Mouse (Mus musculus): ENCODE results near the gene Shisa8. TPM values are rescaled to one million over a fixed set of nuclear protein-coding genes. Genes with fewer than 3 reads are reported as not detected.

Gene Shisa8
- polyA plus RNA-seq, 1 experiment from 2014 or later, result 3.4 TPM

DNA sequence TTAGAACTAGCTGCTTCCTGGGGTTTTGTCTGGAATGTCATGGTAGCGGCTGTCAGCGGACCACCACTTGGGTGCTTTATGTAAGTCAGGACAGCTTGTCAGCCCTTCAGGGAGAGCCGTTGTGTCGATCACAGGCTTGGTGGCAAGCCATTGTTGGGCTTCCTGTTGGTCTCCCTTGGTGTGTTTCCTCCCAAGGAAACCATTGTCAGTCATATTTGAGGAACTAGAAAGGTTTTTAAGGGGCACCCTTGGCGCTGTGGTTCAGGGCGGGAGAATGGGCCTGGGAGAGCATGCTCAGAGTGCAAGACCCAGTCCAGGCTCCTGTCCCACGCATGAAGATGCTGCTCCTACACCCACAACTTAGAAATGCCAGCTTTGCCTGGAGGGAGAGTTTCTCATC, 14.3 kb downstream of the Shisa8 start:
- ATAC-seq (ENCODE audit: low FRiP score), result no peak

GRCm38 (mm10) chr15:82197937-82198336, 14.7 kb downstream of the Shisa8 start:
- DNase-seq (ENCODE audit: low spot score) (no peak), ATAC-seq (ENCODE audit: low FRiP score) (no peak)
- Histone ChIP-seq H3K27ac (no peak overlapping the region), H3K4me3 (replicated peaks; ENCODE audit: low read length) (no peak overlapping the region), H3K27me3 (ENCODE audit: control insufficient read depth, insufficient read depth, low read length) (no peaks in the 10 kb centered on the region), H3K9me3 (ENCODE audit: control insufficient read depth, low read length) (no peaks in the 10 kb centered on the region), H3K4me2 (replicated peaks) (no peak overlapping the region), H3K9ac (no peak overlapping the region), H3K4me1 (replicated peaks; ENCODE audit: control insufficient read depth, insufficient read depth, low read length) (no peaks in the 10 kb centered on the region), H3K36me3 (replicated peaks; ENCODE audit: control insufficient read depth, insufficient read depth) (peaks cover 99% of the 10 kb centered on the region)
- 96% methylated on average over 11 of the region's 11 CpGs for WGBS

More for the DNA sequence above, 14.3 kb downstream of the Shisa8 start:
- Histone ChIP-seq H3K27me3 (ENCODE audit: control insufficient read depth, insufficient read depth, low read length) (no peaks in the 10 kb centered on the region), H3K9ac (no peak overlapping the region), H3K4me2 (replicated peaks) (no peak overlapping the region), H3K4me1 (replicated peaks; ENCODE audit: control insufficient read depth, insufficient read depth, low read length) (no peaks in the 10 kb centered on the region), H3K9me3 (ENCODE audit: control insufficient read depth, low read length) (no peaks in the 10 kb centered on the region), H3K27ac (no peak overlapping the region), H3K4me3 (replicated peaks; ENCODE audit: low read length) (no peak overlapping the region), H3K36me3 (replicated peaks; ENCODE audit: control insufficient read depth, insufficient read depth) (peaks cover 99% of the 10 kb centered on the region)
- 89% methylated on average over 7 of the region's 7 CpGs for WGBS
- DNase-seq (ENCODE audit: low spot score), result no peak

- Histone ChIP-seq H3K4me2 (replicated peaks) (no peak overlapping the region), H3K9ac (no peak overlapping the region), H3K9me3 (ENCODE audit: control insufficient read depth, low read length) (no peaks in the 10 kb centered on the region), H3K4me1 (replicated peaks; ENCODE audit: control insufficient read depth, insufficient read depth, low read length) (no peaks in the 10 kb centered on the region), H3K27me3 (ENCODE audit: control insufficient read depth, insufficient read depth, low read length) (no peaks in the 10 kb centered on the region), H3K4me3 (replicated peaks; ENCODE audit: low read length) (no peak overlapping the region), H3K27ac (no peak overlapping the region), H3K36me3 (replicated peaks; ENCODE audit: control insufficient read depth, insufficient read depth) (peaks cover 99% of the 10 kb centered on the region)
- DNase-seq (ENCODE audit: low spot score) (no peak), ATAC-seq (ENCODE audit: low FRiP score) (no peak)
- 93% methylated on average over 10 of the region's 10 CpGs for WGBS
Measured at GRCm38 (mm10) chr15:82197246-82197750, 15.3 kb downstream of the Shisa8 start.

DNA sequence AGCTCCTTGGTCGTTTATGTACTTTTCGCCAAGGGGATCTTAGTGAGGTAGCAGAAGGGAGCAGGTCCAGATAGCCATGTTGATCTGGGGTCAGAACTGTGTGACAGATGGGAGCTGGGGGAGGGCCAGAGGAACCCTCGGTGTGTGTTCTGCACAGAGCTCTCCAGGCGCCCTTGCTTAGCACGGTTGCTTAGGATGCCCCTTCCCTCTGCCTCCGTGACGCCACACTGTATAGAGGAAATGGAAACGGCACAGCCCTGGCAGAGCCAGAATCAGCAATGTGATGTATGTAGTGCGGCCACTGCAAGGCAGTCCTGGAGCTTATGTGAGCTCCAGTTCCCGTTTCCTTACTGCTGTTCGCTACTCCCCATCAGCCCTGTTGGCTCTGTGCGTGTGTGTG, 16.3 kb downstream of the Shisa8 start:
- Histone ChIP-seq H3K27ac (no peak overlapping the region), H3K36me3 (replicated peaks; ENCODE audit: control insufficient read depth, insufficient read depth) (peaks cover 95% of the 10 kb centered on the region), H3K9ac (no peak overlapping the region), H3K27me3 (ENCODE audit: control insufficient read depth, insufficient read depth, low read length) (no peaks in the 10 kb centered on the region), H3K4me1 (replicated peaks; ENCODE audit: control insufficient read depth, insufficient read depth, low read length) (no peaks in the 10 kb centered on the region), H3K4me3 (replicated peaks; ENCODE audit: low read length) (no peak overlapping the region), H3K9me3 (ENCODE audit: control insufficient read depth, low read length) (no peaks in the 10 kb centered on the region), H3K4me2 (replicated peaks) (no peak overlapping the region)
- 81% methylated on average over 12 of the region's 12 CpGs for WGBS
- no peak for DNase-seq (ENCODE audit: low spot score)
- ATAC-seq (ENCODE audit: low FRiP score), result no peak

DNA sequence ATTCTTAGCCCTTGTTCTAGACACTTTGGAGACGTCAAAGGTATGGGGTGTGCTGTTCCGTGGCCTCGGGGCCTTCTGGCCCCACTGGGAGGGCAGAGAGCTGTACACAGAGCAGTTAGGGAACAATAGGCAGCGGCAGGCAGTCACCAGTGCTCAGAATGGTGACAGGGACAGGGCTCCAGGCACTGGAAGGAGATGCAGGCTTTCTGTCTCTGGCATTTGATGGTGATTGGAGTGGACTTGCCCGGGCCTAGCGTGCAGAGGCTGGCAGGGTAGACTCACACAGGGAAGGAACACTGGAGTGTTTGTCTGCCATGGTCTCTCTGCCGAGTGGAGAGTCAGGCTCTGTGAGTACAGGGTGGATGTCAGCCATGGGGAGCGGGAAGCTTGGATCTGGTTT, 20.0 kb downstream of the Shisa8 start:
- no peaks in the 10 kb centered on the region for H3K9me3 ChIP-seq (ENCODE audit: control insufficient read depth, low read length)
- DNase-seq (ENCODE audit: low spot score), result no peak
- no peak overlapping the region for H3K9ac ChIP-seq
- no peaks in the 10 kb centered on the region for H3K27me3 ChIP-seq (ENCODE audit: control insufficient read depth, insufficient read depth, low read length)
- no peak overlapping the region for H3K27ac ChIP-seq
- H3K4me2 ChIP-seq (replicated peaks), result no peak overlapping the region
- no peaks in the 10 kb centered on the region for H3K4me1 ChIP-seq (replicated peaks; ENCODE audit: control insufficient read depth, insufficient read depth, low read length)
- WGBS, result 77% methylated on average over 8 of the region's 8 CpGs
- H3K4me3 ChIP-seq (replicated peaks; ENCODE audit: low read length), result no peak overlapping the region
- H3K36me3 ChIP-seq (replicated peaks; ENCODE audit: control insufficient read depth, insufficient read depth), result peaks cover 94% of the 10 kb centered on the region
- ATAC-seq (ENCODE audit: low FRiP score), result no peak

GRCm38 (mm10) chr15:82188481-82189240, 24.0 kb downstream of the Shisa8 start:
- DNase-seq (ENCODE audit: low spot score) (peak; percentile 50), ATAC-seq (ENCODE audit: low FRiP score) (no peak)
- no peaks in the 10 kb centered on the region for H3K27me3 ChIP-seq (ENCODE audit: control insufficient read depth, insufficient read depth, low read length)
- H3K4me1 ChIP-seq (replicated peaks; ENCODE audit: control insufficient read depth, insufficient read depth, low read length), result no peaks in the 10 kb centered on the region
- no peak overlapping the region for H3K4me3 ChIP-seq (replicated peaks; ENCODE audit: low read length)
- no peak overlapping the region for H3K27ac ChIP-seq
- 90% methylated on average over 10 of the region's 10 CpGs for WGBS
- H3K9me3 ChIP-seq (ENCODE audit: control insufficient read depth, low read length), result no peaks in the 10 kb centered on the region
- H3K4me2 ChIP-seq (replicated peaks), result no peak overlapping the region
- H3K9ac ChIP-seq, result no peak overlapping the region
- H3K36me3 ChIP-seq (replicated peaks; ENCODE audit: control insufficient read depth, insufficient read depth), result peaks cover 94% of the 10 kb centered on the region

GRCm38 (mm10) chr15:82187924-82188323, 24.7 kb downstream of the Shisa8 start:
- H3K4me1 ChIP-seq (replicated peaks; ENCODE audit: control insufficient read depth, insufficient read depth, low read length), result no peaks in the 10 kb centered on the region
- DNase-seq (ENCODE audit: low spot score) (no peak), ATAC-seq (ENCODE audit: low FRiP score) (no peak)
- H3K36me3 ChIP-seq (replicated peaks; ENCODE audit: control insufficient read depth, insufficient read depth), result peaks cover 94% of the 10 kb centered on the region
- H3K4me2 ChIP-seq (replicated peaks), result no peak overlapping the region
- WGBS, result 100% methylated on average over 1 of the region's 1 CpGs
- no peak overlapping the region for H3K9ac ChIP-seq
- H3K27me3 ChIP-seq (ENCODE audit: control insufficient read depth, insufficient read depth, low read length), result no peaks in the 10 kb centered on the region
- H3K4me3 ChIP-seq (replicated peaks; ENCODE audit: low read length), result no peak overlapping the region
- H3K9me3 ChIP-seq (ENCODE audit: control insufficient read depth, low read length), result no peaks in the 10 kb centered on the region
- H3K27ac ChIP-seq, result no peak overlapping the region

DNA sequence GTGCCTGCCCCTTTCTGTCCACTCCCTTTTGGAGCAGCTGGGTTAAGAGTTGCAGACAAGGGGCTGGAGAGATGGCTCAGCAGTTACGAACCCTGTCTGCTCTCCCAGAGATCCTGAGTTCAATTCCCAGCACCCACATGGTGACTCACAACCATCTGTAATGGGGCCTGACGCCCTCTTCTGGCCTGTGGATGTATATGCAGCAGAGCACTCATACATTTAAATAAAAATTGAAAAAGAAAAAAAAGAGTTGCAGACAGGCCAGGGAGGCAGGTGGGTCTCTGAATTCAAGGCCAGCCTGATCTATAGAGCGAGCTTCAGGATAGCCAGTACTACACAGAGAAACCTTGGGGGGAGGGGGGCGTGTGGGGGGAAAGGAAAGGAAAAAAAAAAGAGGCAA, 25.2 kb downstream of the Shisa8 start:
- H3K36me3 ChIP-seq (replicated peaks; ENCODE audit: control insufficient read depth, insufficient read depth), result peaks cover 94% of the 10 kb centered on the region
- no peaks in the 10 kb centered on the region for H3K4me1 ChIP-seq (replicated peaks; ENCODE audit: control insufficient read depth, insufficient read depth, low read length)
- no peak overlapping the region for H3K4me2 ChIP-seq (replicated peaks)
- H3K27me3 ChIP-seq (ENCODE audit: control insufficient read depth, insufficient read depth, low read length), result no peaks in the 10 kb centered on the region
- DNase-seq (ENCODE audit: low spot score) (no peak), ATAC-seq (ENCODE audit: low FRiP score) (no peak)
- no peak overlapping the region for H3K4me3 ChIP-seq (replicated peaks; ENCODE audit: low read length)
- 89% methylated on average over 4 of the region's 4 CpGs for WGBS
- H3K9me3 ChIP-seq (ENCODE audit: control insufficient read depth, low read length), result no peaks in the 10 kb centered on the region
- H3K9ac ChIP-seq, result no peak overlapping the region
- H3K27ac ChIP-seq, result no peak overlapping the region

DNA sequence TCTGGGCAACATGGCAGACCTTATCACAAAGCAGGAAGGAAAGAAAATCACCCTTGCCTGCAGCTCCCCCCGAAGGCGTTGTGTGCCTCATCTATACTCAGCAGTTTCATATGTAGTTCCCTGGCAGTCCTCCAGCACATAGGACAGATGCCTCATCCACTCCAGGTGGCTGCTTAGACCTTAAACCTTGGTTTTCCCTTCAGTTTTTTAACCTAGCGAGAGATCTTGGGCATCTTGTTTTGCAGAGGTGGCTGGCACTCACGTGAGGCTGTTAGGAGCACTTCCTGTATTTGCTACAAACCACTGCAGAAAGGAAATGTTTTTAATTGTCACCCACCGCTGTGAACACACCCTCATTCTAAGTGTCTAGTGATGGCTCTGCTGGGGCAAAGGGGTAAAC, 25.7 kb downstream of the Shisa8 start:
- peaks cover 94% of the 10 kb centered on the region for H3K36me3 ChIP-seq (replicated peaks; ENCODE audit: control insufficient read depth, insufficient read depth)
- H3K4me2 ChIP-seq (replicated peaks), result no peak overlapping the region
- no peaks in the 10 kb centered on the region for H3K4me1 ChIP-seq (replicated peaks; ENCODE audit: control insufficient read depth, insufficient read depth, low read length)
- H3K27me3 ChIP-seq (ENCODE audit: control insufficient read depth, insufficient read depth, low read length), result no peaks in the 10 kb centered on the region
- no peak overlapping the region for H3K27ac ChIP-seq
- no peak for DNase-seq (ENCODE audit: low spot score)
- no peaks in the 10 kb centered on the region for H3K9me3 ChIP-seq (ENCODE audit: control insufficient read depth, low read length)
- 93% methylated on average over 5 of the region's 5 CpGs for WGBS
- ATAC-seq (ENCODE audit: low FRiP score), result no peak
- no peak overlapping the region for H3K9ac ChIP-seq
- H3K4me3 ChIP-seq (replicated peaks; ENCODE audit: low read length), result no peak overlapping the region

Measured in hindbrain, embryonic 14.5 days (tissue).